Mouse (Mus musculus): ENCODE results near the gene Tshz3.

The Tshz3 gene

GRCm38 (mm10) chr7:36786713-36787421 is 88.9 kb downstream of the Tshz3 start:
- no peak for DNase-seq

GRCm38 (mm10) chr7:36796392-36797187 is 98.7 kb downstream of the Tshz3 start:
- no peak for DNase-seq

Measured in B cell, adult 2 months (primary cell).